Comparison of ENCODE assay signal across 24 mouse cellular contexts in the genomic region with DNA sequence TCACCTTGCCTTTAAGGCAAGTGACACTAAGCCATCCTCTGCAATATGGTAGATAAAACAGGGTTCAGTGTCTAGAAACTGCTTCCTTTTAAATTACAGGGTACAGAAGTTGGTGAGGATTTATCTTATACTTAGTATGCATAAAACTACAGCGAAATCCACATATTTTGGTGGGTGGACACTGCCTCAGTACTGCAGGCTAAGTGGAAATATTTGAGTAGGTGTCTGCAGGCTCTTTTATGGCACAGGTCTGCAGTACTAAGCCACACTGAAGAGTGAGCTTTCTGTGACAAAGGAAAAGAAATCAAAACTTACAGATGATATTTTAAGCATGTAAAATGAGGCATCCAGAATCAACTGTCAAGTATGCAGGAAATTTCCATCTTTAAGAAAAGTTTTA.
A peak's percentile ranks its signal among the peaks of the same experiment; 100 is the strongest.
DNase-seq lines count a peak whose midpoint lies in the region; ATAC-seq and TF ChIP-seq lines count a peak whose summit lies in the region.
"Had no signal": no experiment of that assay in that cellular context is flagged by ENCODE, and none has a peak within 500 bp of the region (broad histone marks: within the 10 kb centered on the region; RNA-seq: fewer than 3 reads in every experiment).

No protein-coding gene starts in this region.

- no peak for DNase-seq in frontal cortex, postnatal 25 days (ENCODE audit: low spot score in 2 of 2)
- DNase-seq in left cerebral cortex, postnatal 25 days (ENCODE audit: low spot score in 2 of 2) = peak; percentile 4 to 43
- no peak for DNase-seq in left cerebral cortex, adult 9 months (ENCODE audit: low spot score in 2 of 2)
- peak; percentile 26 for DNase-seq in brain, adult 2 months (ENCODE audit: low read depth, low spot score)
- no peak for DNase-seq in cerebellum, adult 2 months
- DNase-seq: adrenal gland, adult 8-10 months; adrenal gland, postnatal 14 days; adrenal gland, postnatal 36 days; B cell, adult 2 months; cerebellum, adult 11 months; cerebellum, adult 18-20 months; cerebellum, adult 9-10 months; cerebellum, postnatal 10 days; cerebellum, postnatal 25 days; forebrain, postnatal 0 days had no signal

- no peak for TF ChIP-seq POLR2A in cerebellum, adult 2 months (IDR thresholded peaks at IDR 0.05; ENCODE audit: borderline replicate concordance, insufficient read depth, low read length)

- 89% methylated on average over 1 of the region's 1 CpGs for WGBS in cerebellum, adult 2 months

- H3K27me3 ChIP-seq in cerebellum, adult 2 months (ENCODE audit: control insufficient read depth, insufficient read depth, low read length) = no peaks in the 10 kb centered on the region
- H3K27me3 ChIP-seq: CH12.LX; embryonic facial prominence, embryonic 12.5 days; forebrain, embryonic 13.5 days; forebrain, embryonic 15.5 days; Patski had no signal

- ATAC-seq in frontal cortex, adult (ENCODE audit: low TSS enrichment) = peak; percentile 91
- ATAC-seq: activated CD4-positive, CD25-positive, alpha-beta regulatory T cell, adult 4 months; CD4-positive, CD25-positive, alpha-beta regulatory T cell, adult 4 months; forebrain, embryonic 13.5 days; forebrain, embryonic 15.5 days; forebrain, postnatal 0 days; Patski had no signal

- no peaks in the 10 kb centered on the region for H3K4me1 ChIP-seq in cerebellum, adult 2 months (ENCODE audit: control insufficient read depth, insufficient read depth, low read length)
- H3K4me1 ChIP-seq: embryonic facial prominence, embryonic 10.5 days; embryonic facial prominence, embryonic 12.5 days; forebrain, embryonic 13.5 days; forebrain, embryonic 15.5 days had no signal

- TF ChIP-seq CTCF in cerebellum, adult 2 months (IDR thresholded peaks at IDR 0.05; ENCODE audit: borderline replicate concordance, insufficient read depth, low read depth, low read length) = no peak

- H3K27ac ChIP-seq in cerebellum, adult 2 months (ENCODE audit: insufficient read depth, low read length) = no peak overlapping the region
- H3K27ac ChIP-seq: embryonic facial prominence, embryonic 10.5 days; embryonic facial prominence, embryonic 12.5 days; forebrain, embryonic 13.5 days; forebrain, embryonic 15.5 days had no signal

- H3K4me3 ChIP-seq in cerebellum, adult 2 months (replicated peaks; ENCODE audit: insufficient read depth, low read depth, low read length) = no peak overlapping the region
- H3K4me3 ChIP-seq: embryonic facial prominence, embryonic 10.5 days; embryonic facial prominence, embryonic 12.5 days; forebrain, embryonic 13.5 days; forebrain, embryonic 15.5 days had no signal

- intact Hi-C loops in left cerebral cortex, postnatal 25 days (cut with DNase I) = loop anchor here (10.0 kb wide), 1 partner anchor 300 kb away; no protein-coding TSS in a partner anchor

Comparison
In these comparisons a context has a peak if more than half of its experiments do, and no peak if none do; other contexts are left out.
1. DNase-seq: peak in left cerebral cortex, postnatal 25 days (2 of 2) and brain, adult 2 months (single experiment); none in frontal cortex, postnatal 25 days (0 of 2), left cerebral cortex, adult 9 months (0 of 2) and cerebellum, adult 2 months (0 of 2).